Mouse (Mus musculus) liver, embryonic 14.5 days (tissue): ENCODE results near the gene Dnajc10.

Experiments used
- CTCF ChIP-seq: IDR thresholded peaks from 2 replicates; pipeline ENCODE4 v1.5.1; 2016; ENCODE audit warnings: antibody characterized with exemption, low read depth, control low read depth
- EP300 ChIP-seq: IDR thresholded peaks from 2 replicates; pipeline ENCODE4 v1.6.1; 2016; ENCODE audit warnings: antibody characterized with exemption, low read depth

DNA sequence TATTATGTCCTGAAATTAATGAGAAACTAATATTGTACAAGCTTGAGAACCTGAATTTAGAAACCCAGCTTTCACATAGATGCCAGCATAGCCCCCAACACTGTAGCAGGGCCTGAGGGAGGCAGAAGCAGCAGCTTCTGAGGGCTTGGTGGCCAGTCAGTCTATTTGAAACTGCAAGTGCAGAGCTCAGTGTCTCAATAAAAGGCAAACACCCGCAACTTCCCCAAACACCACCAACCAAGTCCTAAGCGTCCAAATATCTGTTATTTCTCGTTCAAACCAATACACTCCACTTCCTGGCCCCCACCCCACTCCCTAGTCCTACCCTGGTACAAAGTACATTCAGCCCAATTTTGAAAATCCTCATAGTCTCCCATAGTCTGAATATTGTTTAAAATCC lies 16.9 kb upstream of the Dnajc10 start:
- TF ChIP-seq CTCF (no peak), EP300 (no peak)
